Mouse (Mus musculus) lung, adult 2 months (tissue): ENCODE data around the gene Megf8. TPM values are rescaled to one million over a fixed set of nuclear protein-coding genes. Genes with fewer than 3 reads are reported as not detected.
A peak's percentile ranks its signal among the peaks of the same experiment; 100 is the strongest.

Experiments used
- DNase-seq: peaks from one replicate; pipeline ENCODE4 v3.0.0; 2022
- H3K4me1 ChIP-seq: fragments of 200-500 bp; 2 replicates; pipeline ENCODE4 v1.6.1; 2011; ENCODE audit warnings: low read length; ENCODE audit not compliant: control insufficient read depth, insufficient read depth
- H3K4me3 ChIP-seq: fragments of 200-500 bp; replicated peaks from 2 replicates; pipeline ENCODE3; 2011; ENCODE audit warnings: low read depth, mild to moderate bottlenecking, control low read depth, low read length; ENCODE audit errors: extremely low read depth
- CTCF ChIP-seq: fragments of 200-500 bp; IDR thresholded peaks from 2 replicates; pipeline ENCODE4 v1.5.1; 2011; ENCODE audit warnings: mild to moderate bottlenecking, low read length, control low read depth; ENCODE audit not compliant: insufficient read depth
- POLR2A ChIP-seq: fragments of 200-500 bp; IDR thresholded peaks from 2 replicates; pipeline ENCODE4 v1.6.1; 2011; ENCODE audit warnings: low read depth, mild to moderate bottlenecking, control low read depth, low read length, borderline replicate concordance; ENCODE audit errors: extremely low read depth
- WGBS: fragments of 180-500 bp; shearing (Covaris S2); methylation state at CpG from one replicate; pipeline ENCODE4 v1.1.7; 2018; 5-methylcytosine and 5-hydroxymethylcytosine counted together
- polyA plus RNA-seq: library from polyadenylated mRNA; depleted of rRNA; stranded (reverse); fragments of >200 nt; gene quantifications from 2 replicates; pipeline ENCODE4 v1.2.3, GENCODE M21; 2012

The Megf8 gene
- polyA plus RNA-seq, 1 experiment = 46.8 TPM

GRCm38 (mm10) chr7:25379551-25380351, 62.8 kb downstream of the Megf8 start:
- 14% methylated on average over 42 of the region's 42 CpGs for WGBS
- TF ChIP-seq POLR2A = peak; percentile 18; the same call in 1 of the 2 replicates
- no peak for TF ChIP-seq CTCF
- H3K4me1 ChIP-seq = peaks cover 5% of the 10 kb centered on the region; the same call in 1 of the 2 replicates
- no peak for DNase-seq
- H3K4me3 ChIP-seq = peak overlapping the region; percentile 25

- H3K4me3 ChIP-seq = no peak overlapping the region
- 55% methylated on average over 18 of the region's 18 CpGs for WGBS
- no peak for DNase-seq
Measured at GRCm38 (mm10) chr7:25380392-25381283, 63.7 kb downstream of the Megf8 start.

GRCm38 (mm10) chr7:25381284-25381680, 64.3 kb downstream of the Megf8 start:
- no peak for DNase-seq
- H3K4me3 ChIP-seq = no peak overlapping the region
- WGBS = 67% methylated on average over 3 of the region's 3 CpGs
- H3K4me1 ChIP-seq = peaks cover 12% of the 10 kb centered on the region
- TF ChIP-seq CTCF = no peak
- TF ChIP-seq POLR2A = no peak

More at GRCm38 (mm10) chr7:25380392-25381283, 63.7 kb downstream of the Megf8 start:
- H3K4me1 ChIP-seq = peaks cover 7% of the 10 kb centered on the region
- TF ChIP-seq POLR2A (no peak), CTCF (no peak)

DNA sequence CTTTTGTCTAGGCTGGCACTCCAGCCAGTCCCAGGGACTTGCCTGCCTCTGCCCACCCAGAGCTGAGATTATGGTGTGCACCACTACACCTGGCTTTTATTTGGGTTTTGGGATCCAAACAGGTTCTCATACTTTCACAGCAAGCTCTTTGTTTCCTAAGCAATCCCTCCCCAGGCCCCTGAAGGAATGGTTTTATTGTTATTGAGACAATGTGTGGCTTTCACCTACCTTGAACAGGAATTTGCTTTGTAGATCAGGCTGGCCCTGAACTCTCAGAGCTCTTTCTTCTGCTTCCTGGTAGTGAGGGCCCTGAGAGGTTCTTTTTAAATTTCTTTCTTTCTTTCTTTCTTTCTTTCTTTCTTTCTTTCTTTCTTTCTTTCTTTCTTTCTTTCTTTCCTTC, 65.6 kb downstream of the Megf8 start:
- no peak for TF ChIP-seq POLR2A
- TF ChIP-seq CTCF = no peak
- Histone ChIP-seq H3K4me3 (no peak overlapping the region), H3K4me1 (peaks cover 14% of the 10 kb centered on the region)
- DNase-seq = no peak

DNA sequence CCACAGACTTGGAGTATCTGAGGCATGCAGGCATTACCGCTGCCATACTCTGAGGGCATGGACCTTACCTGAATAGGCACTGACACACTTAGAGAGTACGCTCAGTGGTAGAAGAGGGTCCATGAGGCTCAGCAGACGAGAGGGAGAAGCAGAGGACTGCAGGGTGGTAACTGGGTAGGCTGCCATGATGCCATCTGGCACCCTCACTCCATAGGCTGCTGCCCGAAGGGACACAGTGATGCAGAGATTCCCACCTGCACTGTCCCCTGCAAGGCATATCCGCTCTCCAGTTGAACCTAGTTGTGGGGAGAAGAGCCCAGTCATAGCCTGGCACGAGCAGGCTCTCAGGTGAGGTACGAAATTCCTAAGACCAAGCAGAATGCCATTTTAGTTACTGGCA, 66.4 kb downstream of the Megf8 start:
- DNase-seq = no peak
- WGBS = 94% methylated on average over 7 of the region's 7 CpGs
- TF ChIP-seq POLR2A (no peak), CTCF (no peak)
- Histone ChIP-seq H3K4me3 (no peak overlapping the region), H3K4me1 (peaks cover 16% of the 10 kb centered on the region)

- DNase-seq = no peak
- TF ChIP-seq CTCF (no peak), POLR2A (no peak)
- Histone ChIP-seq H3K4me3 (no peak overlapping the region), H3K4me1 (peaks cover 18% of the 10 kb centered on the region)
- WGBS = 81% methylated on average over 4 of the region's 4 CpGs
Measured at GRCm38 (mm10) chr7:25383891-25384290, 66.9 kb downstream of the Megf8 start.

DNA sequence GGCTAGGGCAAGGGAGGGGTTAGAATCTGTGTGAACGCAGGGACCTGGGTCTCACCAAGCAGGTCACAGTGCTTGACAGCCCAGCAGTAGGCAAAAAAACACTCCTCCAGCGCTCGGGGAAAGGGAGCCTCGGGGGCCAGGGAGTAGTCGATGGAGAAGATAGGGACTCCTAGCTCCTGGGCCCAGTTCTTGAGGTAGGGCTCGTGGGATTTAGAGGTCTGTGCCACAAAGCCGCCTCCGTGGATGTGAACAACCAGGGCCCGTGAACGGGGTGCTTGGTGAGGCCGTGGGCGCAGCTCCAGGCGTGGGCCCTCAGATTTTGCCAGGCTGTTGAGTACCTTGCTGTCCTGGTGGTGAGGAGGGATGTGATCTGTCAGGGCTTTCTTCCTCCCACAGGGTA, 67.4 kb downstream of the Megf8 start:
- no peak for DNase-seq
- peaks cover 18% of the 10 kb centered on the region for H3K4me1 ChIP-seq
- 87% methylated on average over 13 of the region's 13 CpGs for WGBS
- TF ChIP-seq POLR2A = no peak
- no peak for TF ChIP-seq CTCF
- no peak overlapping the region for H3K4me3 ChIP-seq

DNA sequence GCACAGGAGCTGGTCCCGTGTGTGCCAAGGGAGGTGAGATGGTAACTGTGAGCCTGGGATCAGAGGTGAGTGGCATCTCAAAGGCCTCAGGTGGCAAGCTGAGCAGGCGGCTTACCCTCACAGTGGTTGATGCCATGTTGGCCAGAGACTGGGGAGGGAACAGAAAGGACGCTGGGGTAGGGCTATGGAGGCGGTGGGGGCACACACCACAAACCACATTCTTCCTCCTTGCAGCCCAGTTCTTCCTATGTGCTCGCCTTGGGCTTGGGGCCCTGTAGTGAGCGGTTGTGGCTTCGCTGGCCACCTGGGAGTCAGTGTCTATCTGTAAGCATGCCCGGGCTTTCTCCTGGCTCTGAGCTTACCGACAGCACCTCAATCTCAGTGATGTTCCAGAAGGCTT, 67.9 kb downstream of the Megf8 start:
- Histone ChIP-seq H3K4me3 (no peak overlapping the region), H3K4me1 (peaks cover 19% of the 10 kb centered on the region)
- WGBS = 86% methylated on average over 9 of the region's 9 CpGs
- no peak for DNase-seq
- TF ChIP-seq CTCF = no peak
- no peak for TF ChIP-seq POLR2A

DNA sequence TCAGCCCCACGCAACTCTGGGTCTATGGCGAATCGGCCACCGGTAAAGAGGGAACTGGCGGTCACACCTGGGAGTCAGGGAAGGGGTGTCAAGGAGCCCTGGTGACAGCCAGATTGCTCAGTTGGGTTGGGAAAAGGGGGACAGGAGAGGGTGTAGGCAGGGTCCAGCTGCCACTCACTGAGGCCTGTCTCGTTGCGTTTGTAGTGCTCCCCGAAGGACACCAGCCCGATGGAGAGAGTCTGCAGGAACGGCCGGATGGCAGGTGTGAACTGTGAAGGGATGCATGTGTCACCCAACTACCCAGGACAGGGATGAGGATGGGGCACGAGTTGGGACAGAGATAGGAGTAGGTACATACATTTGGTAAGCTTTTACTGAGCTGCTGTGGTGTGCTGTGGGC, 68.3 kb downstream of the Megf8 start:
- no peak for DNase-seq
- Histone ChIP-seq H3K4me1 (peaks cover 20% of the 10 kb centered on the region), H3K4me3 (no peak overlapping the region)
- TF ChIP-seq CTCF = no peak
- TF ChIP-seq POLR2A = no peak
- WGBS = 88% methylated on average over 12 of the region's 12 CpGs
